Mouse (Mus musculus) cerebellum, adult (tissue): ENCODE measurements around the gene Caln1.

Experiments used
- ATAC-seq: cut with Nextera tagmentation; 2 replicates; pipeline ENCODE4 v1.9.2; 2017; ENCODE audit warnings: mild to moderate bottlenecking, moderate library complexity, mixed read lengths; ENCODE audit not compliant: insufficient number of reproducible peaks, low FRiP score, low TSS enrichment

Caln1 gene

GRCm38 (mm10) chr5:130393618-130394355 is 24.5 kb downstream of the Caln1 start:
- no peak for ATAC-seq

GRCm38 (mm10) chr5:130394386-130394785 is 25.1 kb downstream of the Caln1 start:
- no peak for ATAC-seq

DNA sequence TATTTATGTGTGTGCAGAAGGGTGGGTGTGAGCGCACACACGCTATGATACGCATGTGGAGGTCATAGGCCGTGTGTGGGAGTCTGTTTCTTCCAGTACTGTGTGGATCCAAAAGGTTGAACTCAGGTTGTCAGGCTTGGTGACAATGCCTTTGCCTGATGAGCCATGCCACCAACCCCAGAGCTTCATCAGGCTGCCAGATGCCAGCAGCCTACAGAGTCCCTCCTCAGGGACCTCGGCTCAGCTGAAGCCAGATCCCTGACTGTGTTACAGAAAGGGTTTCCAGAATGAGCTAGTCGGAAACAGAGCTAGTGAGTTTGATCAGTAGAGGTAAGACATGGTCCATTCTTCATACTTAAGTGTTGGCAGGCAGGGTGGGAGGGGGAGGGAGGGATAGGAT is 25.9 kb downstream of the Caln1 start:
- no peak for ATAC-seq

- peak; percentile 80; the same call in 1 of the 2 replicates for ATAC-seq
Measured at GRCm38 (mm10) chr5:130400136-130400917, 31.1 kb downstream of the Caln1 start.

DNA sequence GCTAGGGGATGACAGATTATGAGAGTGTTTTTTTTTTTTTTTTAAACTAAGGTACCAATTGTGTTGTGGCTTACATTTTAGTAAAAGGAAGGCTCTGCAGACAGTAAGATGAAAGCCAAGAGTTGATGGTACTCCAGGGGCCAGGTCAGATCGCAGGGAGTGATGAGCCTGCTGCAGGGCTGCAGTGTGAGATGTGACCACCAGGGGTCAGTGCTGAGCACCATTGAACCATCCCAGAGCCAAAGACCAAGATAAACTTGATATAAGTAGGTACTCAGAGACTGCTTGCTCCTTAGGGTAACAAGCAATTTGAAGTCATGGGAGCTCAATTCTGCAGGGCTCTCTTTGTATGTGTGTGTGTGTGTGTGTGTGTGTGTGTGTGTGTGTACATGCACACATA is 35.9 kb downstream of the Caln1 start:
- no peak for ATAC-seq

- no peak for ATAC-seq
Measured at GRCm38 (mm10) chr5:130409706-130410105, 40.5 kb downstream of the Caln1 start.

DNA sequence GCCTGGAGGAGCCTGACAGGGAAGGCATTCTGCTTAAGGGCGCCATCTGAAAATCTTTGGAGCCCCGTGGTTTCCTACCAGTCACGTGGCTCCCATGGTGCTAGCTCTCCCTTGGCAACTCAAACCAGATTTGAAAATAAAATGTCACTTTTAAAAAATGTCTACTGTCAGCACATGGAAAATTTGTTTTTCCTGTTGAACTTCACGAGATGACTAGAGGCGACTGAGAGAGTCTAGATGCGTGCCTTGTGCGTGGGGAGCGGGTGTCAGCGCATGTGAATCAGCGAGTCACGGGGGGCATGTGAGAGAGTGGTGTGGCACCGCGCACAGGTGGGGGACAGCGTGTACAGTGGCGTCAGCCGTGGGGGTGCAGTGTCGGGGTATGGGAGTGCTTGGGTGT is 42.3 kb downstream of the Caln1 start:
- ATAC-seq: no peak

- ATAC-seq: no peak
Measured at GRCm38 (mm10) chr5:130447438-130447837, 78.2 kb downstream of the Caln1 start.

DNA sequence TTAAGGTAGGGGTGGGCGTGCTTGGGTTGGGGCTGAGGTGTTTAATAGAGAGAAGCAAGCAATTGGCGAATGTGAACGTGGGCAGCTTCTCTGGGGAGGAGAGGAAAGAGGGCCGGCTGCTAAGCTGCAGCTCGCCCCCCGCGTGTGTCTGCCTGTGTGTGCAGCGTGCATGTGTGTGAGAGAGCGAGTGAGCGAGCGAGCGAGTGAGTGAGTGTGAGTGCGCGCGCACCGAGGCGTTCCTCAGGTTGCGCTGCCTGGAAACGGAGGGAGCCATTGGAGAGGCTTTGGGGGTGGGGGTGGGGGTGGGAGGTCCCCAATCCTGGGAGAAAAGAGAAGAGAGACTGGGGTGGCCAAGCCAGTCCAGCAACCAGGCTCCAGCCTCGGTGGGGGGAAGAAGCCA is 79.2 kb downstream of the Caln1 start:
- no peak for ATAC-seq

GRCm38 (mm10) chr5:130448931-130449856 is 79.9 kb downstream of the Caln1 start:
- peak; percentile 64 for ATAC-seq

DNA sequence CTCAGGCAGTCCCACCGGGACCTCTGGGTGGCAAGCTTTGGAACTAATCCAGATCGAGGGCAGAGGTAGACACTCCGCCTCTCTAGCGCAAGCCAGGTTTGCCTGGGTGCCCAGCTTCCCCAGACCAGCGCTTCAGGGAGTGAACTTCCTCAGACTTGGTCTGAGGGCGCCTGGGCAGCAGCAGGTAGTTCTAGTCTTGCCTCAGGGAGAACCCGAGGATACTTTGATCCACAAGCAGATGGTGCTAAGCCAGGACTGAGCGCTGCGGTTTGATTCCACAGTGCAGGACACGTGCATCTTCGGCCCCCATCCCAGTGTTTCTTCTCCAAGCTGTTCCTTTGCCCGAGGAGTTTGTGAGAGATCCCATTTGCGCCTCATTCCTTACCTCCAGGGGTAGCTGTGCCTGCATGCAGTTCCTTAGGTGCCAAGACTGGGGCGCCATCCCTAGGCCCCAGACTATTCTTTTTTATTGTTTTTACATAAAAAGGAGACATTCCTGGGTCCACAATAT is 80.8 kb downstream of the Caln1 start:
- ATAC-seq: no peak

- ATAC-seq: peak; percentile 72; the same call in 1 of the 2 replicates
Measured at GRCm38 (mm10) chr5:130458076-130458475, 88.8 kb downstream of the Caln1 start.

DNA sequence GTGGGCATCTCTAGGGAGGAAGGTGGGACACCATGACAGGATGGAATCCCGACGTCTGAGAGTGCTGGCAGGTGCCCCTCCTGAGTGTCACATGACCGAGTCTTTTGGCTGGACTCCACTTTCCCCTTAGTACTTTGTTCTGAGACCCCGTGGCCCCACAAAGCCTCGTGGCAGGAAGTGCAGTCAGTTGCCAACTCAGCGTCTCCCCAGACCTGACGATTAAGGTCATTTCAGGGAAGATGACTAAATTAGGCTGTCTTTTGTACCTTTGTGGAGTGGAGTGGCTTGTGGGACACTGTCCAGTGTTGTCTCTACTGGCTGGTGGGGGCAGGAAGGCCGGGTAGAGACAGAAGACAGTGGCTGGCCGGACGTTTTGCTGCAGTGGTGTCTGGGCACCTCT is 103.0 kb downstream of the Caln1 start:
- ATAC-seq: no peak

DNA sequence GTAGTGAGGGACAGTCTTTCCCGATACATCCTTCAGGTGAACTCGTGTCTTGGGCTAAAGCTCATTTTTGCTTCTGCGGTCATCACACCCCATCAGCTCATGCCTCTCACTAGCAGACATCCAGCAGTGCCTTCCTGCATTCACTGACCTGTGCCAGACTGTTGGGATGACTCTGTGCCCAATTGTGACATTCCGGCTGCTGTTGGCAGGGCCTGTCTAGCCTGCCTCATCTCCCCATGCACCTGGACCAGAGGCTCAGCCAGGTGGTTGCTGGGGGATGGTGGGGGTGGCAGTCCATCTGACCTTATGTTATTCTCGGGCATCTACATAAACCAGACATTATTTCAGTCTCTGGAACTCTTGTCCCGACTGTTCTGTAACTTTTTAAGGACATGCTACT is 105.6 kb downstream of the Caln1 start:
- peak; percentile 92 for ATAC-seq

DNA sequence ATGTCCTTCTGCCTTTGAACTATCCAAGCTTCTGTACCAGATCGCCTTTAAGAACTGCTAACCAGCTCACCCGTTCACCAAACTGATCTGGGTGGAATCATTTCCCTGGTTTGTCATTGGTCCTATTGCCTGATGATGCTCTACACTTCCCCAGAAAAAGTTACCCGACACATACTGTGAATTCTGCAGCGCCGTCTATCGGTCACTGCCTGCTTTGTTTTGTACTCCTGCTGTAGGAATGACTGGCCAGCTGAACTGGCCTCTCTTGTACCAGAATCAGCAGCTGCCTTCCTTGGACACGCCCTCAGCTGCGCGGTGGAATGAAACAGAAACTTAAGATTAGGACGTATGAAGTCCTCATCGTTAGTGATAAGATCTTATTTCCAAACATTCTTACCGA is 107.5 kb downstream of the Caln1 start:
- no peak for ATAC-seq

DNA sequence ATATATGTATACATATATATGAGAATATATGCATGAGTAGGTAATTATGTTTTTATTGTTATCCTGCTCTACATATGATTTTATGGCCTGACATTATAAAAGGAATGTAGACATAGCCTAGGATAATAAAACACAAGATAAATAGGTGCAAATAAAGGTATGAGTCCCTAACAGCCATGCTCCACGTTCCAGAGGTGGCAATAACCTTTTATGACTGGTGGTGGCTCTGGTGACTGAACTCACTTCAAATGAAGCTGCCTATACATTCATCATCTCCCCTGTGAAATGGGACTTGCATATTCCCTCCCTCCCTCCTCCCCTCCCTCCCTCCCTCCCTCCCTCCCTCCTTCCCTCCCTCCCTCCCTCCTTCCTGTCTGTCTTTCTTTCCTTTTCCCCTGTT is 111.0 kb downstream of the Caln1 start:
- no peak for ATAC-seq

DNA sequence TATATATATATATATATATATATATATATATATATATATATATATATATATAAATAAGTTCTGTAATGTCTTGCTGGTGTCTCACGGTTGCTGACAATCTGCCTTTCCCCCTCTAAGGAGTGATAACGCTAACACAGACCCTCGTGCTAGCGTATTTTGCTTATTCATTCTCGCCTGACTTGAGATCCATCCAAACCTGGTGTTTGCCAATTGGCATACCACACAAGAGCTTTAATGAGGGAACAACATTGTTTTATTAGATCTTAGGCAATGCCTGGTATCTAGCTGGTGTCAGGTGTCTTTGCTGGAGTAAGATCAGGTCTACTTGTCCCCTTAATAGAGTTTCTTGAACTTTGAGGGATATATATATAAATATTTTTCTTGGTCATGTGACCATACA is 122.2 kb downstream of the Caln1 start:
- no peak for ATAC-seq

DNA sequence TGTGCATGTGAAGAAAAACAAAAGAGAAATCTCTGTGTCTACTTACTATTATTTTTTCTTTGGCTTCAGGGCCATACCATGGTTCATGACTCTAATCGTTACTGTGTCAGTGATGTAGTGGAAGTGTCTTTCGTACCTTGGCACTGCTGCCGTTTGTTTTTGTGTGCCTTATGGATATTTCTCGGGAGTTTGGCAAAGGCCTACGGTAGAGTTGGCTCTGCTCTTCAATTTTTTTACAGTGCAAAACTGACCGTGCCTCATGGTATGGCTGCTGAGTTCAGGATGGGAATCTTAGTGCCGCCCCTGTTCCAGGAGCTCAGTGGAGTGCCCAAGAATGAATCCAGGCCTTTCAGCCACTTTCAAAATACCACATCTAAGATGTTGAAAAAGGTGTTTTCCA is 123.0 kb downstream of the Caln1 start:
- ATAC-seq: no peak; the same call in 1 of the 2 replicates

- no peak for ATAC-seq
Measured at GRCm38 (mm10) chr5:130502541-130502940, 133.3 kb downstream of the Caln1 start.

DNA sequence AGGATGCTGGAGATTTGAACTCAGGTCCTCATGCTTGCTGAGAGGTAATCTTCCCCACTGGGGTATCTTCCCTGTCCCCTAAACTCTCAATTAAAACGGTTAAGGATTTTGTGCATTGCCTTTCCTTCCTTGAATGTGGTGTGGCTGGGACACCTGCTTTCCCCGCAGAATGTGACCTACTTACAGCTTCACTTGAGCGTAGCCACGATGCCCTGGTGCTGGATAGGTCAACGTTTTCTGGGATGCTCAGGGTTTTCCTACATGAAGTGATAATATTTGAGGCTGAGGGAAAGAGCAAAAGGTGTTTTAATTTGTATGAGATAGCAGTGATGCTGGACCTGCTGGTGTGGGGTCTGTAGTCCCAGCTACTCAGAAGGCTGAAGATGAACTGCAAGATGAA is 135.6 kb downstream of the Caln1 start:
- peak; percentile 49; the same call in 1 of the 2 replicates for ATAC-seq
